Mouse (Mus musculus) layer of hippocampus, postnatal 36 days (tissue): Measurements from ENCODE around the gene Olfr596. TPM values are rescaled to one million over a fixed set of nuclear protein-coding genes. Genes with fewer than 3 reads are reported as not detected.
"Not testable (repeated sequence)": the region's sequence is repeated elsewhere in the genome, so short reads cannot be mapped to it uniquely, and the experiment has no call there.

ENCODE experiments used
- DNase-seq, 2 experiments: peaks; one replicate each; pipeline ENCODE4 v3.0.0; 2022
- microRNA-seq, 2 experiments: library from miRNA; unstranded; fragments of <30 nt; microRNA quantifications; one replicate each; pipeline ENCODE4 v1.2.0; 2021
- total RNA-seq, 2 experiments: library from RNA; stranded (reverse); gene quantifications; 2 replicates each; pipeline ENCODE4 v1.2.3; 2021

Olfr596 gene
- total RNA-seq: not detected

GRCm38 (mm10) chr7:103305348-103305747 lies at the start of gene Olfr596:
Gene Olfr596, plus strand, starts transcription at chr7:103305648.
- not testable (repeated sequence) for DNase-seq

GRCm38 (mm10) chr7:103316015-103316414 lies 10.6 kb downstream of the Olfr596 start, which contains the start of gene Olfr597:
Gene Olfr597, plus strand, starts transcription at chr7:103316315.
- not testable (repeated sequence) for DNase-seq

- no peak for DNase-seq
These were observed 17.8 kb downstream of the Olfr596 start, which contains the start of gene Olfr598 for GRCm38 (mm10) chr7:103323268-103323667. Gene Olfr598, plus strand, starts transcription at chr7:103323568.

GRCm38 (mm10) chr7:103335617-103336016 lies 30.2 kb downstream of the Olfr596 start, which contains the start of gene Olfr599:
Gene Olfr599, plus strand, starts transcription at chr7:103335917.
- DNase-seq: no peak

- no peak for DNase-seq
These were observed 44.1 kb downstream of the Olfr596 start, which contains the start of gene Olfr600 for GRCm38 (mm10) chr7:103349569-103349968. Gene Olfr600, minus strand, starts transcription at chr7:103349669.

Small RNA genes within 50 kb of the gene (microRNA-seq; reads per million reads assigned to microRNA genes)
- gene Gm23550: 0 reads per million in 2 experiments
- gene Gm25171: 0 reads per million in 2 experiments

Other genes with a start within 250 kb of the Olfr596 start
- gene Olfr584, start 223.8 kb upstream of the Olfr596 start, total RNA-seq: not detected
- gene Olfr585, start 207.9 kb upstream of the Olfr596 start, total RNA-seq: not detected
- not detected for gene Olfr586, start 180.0 kb upstream of the Olfr596 start, total RNA-seq
- gene Olfr588-ps1, start 164.8 kb upstream of the Olfr596 start, total RNA-seq: not detected
- gene Olfr589, start 149.3 kb upstream of the Olfr596 start, total RNA-seq: not detected
- gene Olfr591, start 127.3 kb upstream of the Olfr596 start, total RNA-seq: not detected
- gene Olfr592, start 120.8 kb upstream of the Olfr596 start, total RNA-seq: not detected
- gene Olfr593, start 93.8 kb upstream of the Olfr596 start, total RNA-seq: not detected
- gene Olfr594, start 88.7 kb upstream of the Olfr596 start, total RNA-seq: not detected
- gene Usp17ld, start 53.1 kb upstream of the Olfr596 start, total RNA-seq: not detected
- not detected for gene Olfr597, start 10.7 kb downstream of the Olfr596 start, total RNA-seq
- gene Olfr598, start 17.9 kb downstream of the Olfr596 start, total RNA-seq: not detected
- not detected for gene Olfr599, start 30.3 kb downstream of the Olfr596 start, total RNA-seq
- gene Olfr600, start 44.0 kb downstream of the Olfr596 start, total RNA-seq: not detected
- not detected for gene Olfr601, start 57.0 kb downstream of the Olfr596 start, total RNA-seq
- not detected for gene Olfr603, start 80.5 kb downstream of the Olfr596 start, total RNA-seq
- gene Usp17lc, start 109.4 kb downstream of the Olfr596 start, total RNA-seq: not detected
- not detected for gene Olfr605, start 139.8 kb downstream of the Olfr596 start, total RNA-seq
- not detected for gene Olfr606, start 143.4 kb downstream of the Olfr596 start, total RNA-seq
- gene Olfr607, start 158.5 kb downstream of the Olfr596 start, total RNA-seq: not detected
- not detected for gene Olfr608, start 164.2 kb downstream of the Olfr596 start, total RNA-seq
- not detected for gene Olfr609, start 192.4 kb downstream of the Olfr596 start, total RNA-seq
- gene Olfr610, start 206.5 kb downstream of the Olfr596 start, total RNA-seq: not detected
- gene Olfr611, start 215.2 kb downstream of the Olfr596 start, total RNA-seq: not detected
- not detected for gene Olfr612, start 237.1 kb downstream of the Olfr596 start, total RNA-seq
- not detected for gene Olfr613, start 242.4 kb downstream of the Olfr596 start, total RNA-seq